Comparison of ENCODE assay signal across 9 mouse cellular contexts in genomic region chr4:142302041-142302723, GRCm38 (mm10).
A peak's percentile ranks its signal among the peaks of the same experiment; 100 is the strongest.
DNase-seq lines count a peak whose midpoint lies in the region.
"Had no signal": no experiment of that assay in that cellular context is flagged by ENCODE, and none has a peak within 500 bp of the region (broad histone marks: within the 10 kb centered on the region; RNA-seq: fewer than 3 reads in every experiment).

No protein-coding gene starts in this region.

- peak; percentile 41 for DNase-seq in cerebellum, adult 11 months
- DNase-seq in cerebellum, postnatal 4 days (ENCODE audit: low spot score in 2 of 2), result no peak
- peak; percentile 52 for DNase-seq in right cerebral cortex, adult 18-20 months
- no peak for DNase-seq in right cerebral cortex, postnatal 4 days
- DNase-seq in heart, postnatal 4 days, result peak; percentile 21
- DNase-seq in telencephalon, adult 2 months (ENCODE audit: low read depth, low spot score), result peak; percentile 53
- no peak for DNase-seq in urinary bladder, postnatal 4 days (ENCODE audit: low spot score in 2 of 2)
- DNase-seq in spleen, postnatal 4 days (ENCODE audit: low spot score in 2 of 2), result no peak
- DNase-seq: thymus, postnatal 25 days had no signal

Comparison
In these comparisons a context has a peak if more than half of its experiments do, and no peak if none do; other contexts are left out.
1. DNase-seq: peak in cerebellum, adult 11 months (single experiment), right cerebral cortex, adult 18-20 months (single experiment), heart, postnatal 4 days (single experiment) and telencephalon, adult 2 months (single experiment); none in cerebellum, postnatal 4 days (0 of 2), right cerebral cortex, postnatal 4 days (single experiment), urinary bladder, postnatal 4 days (0 of 2) and spleen, postnatal 4 days (0 of 2).